Mouse (Mus musculus) heart, postnatal 0 days (tissue): ENCODE results near the gene Tenm3. TPM values are rescaled to one million over a fixed set of nuclear protein-coding genes. Genes with fewer than 3 reads are reported as not detected.

ENCODE experiments used
- ATAC-seq: fragments of 200-750 bp; cut with Nextera tagmentation; 2 replicates; pipeline ENCODE4 v1.8.0; 2017; ENCODE audit warnings: low read depth, moderate number of reproducible peaks, moderate library complexity; ENCODE audit not compliant: insufficient read depth
- DNase-seq: peaks from one replicate; pipeline ENCODE4 v3.0.0-alpha.2; 2016; ENCODE audit warnings: low spot score
- H3K27ac ChIP-seq: fragments of 300-500 bp; sonication (generic); 2 replicates; pipeline ENCODE4 v1.5.1; 2014; ENCODE audit warnings: low read depth, mild to moderate bottlenecking
- H3K27me3 ChIP-seq: fragments of 300-500 bp; sonication (generic); 2 replicates; pipeline ENCODE4 v1.6.1; 2014; ENCODE audit warnings: low read length, mixed read lengths; ENCODE audit not compliant: control insufficient read depth, insufficient read depth
- H3K36me3 ChIP-seq: fragments of 300-500 bp; sonication (generic); replicated peaks from 2 replicates; pipeline ENCODE4 v1.6.1; 2014; ENCODE audit warnings: low read length, mixed read lengths; ENCODE audit not compliant: control insufficient read depth, insufficient read depth
- H3K4me1 ChIP-seq: fragments of 300-500 bp; sonication (generic); 2 replicates; pipeline ENCODE4 v1.6.1; 2014; ENCODE audit warnings: antibody characterized with exemption; ENCODE audit not compliant: control insufficient read depth, insufficient read depth
- H3K4me2 ChIP-seq: fragments of 300-500 bp; sonication (generic); 2 replicates; pipeline ENCODE4 v1.6.1; 2014; ENCODE audit warnings: low read depth, mild to moderate bottlenecking, low read length, moderate library complexity
- H3K4me3 ChIP-seq: fragments of 300-500 bp; sonication (generic); 2 replicates; pipeline ENCODE4 v1.5.1; 2014; ENCODE audit warnings: low read depth, low read length
- H3K9ac ChIP-seq: fragments of 300-500 bp; sonication (generic); replicated peaks from 2 replicates; pipeline ENCODE4 v1.6.1; 2014; ENCODE audit warnings: low read depth, low read length, mixed read lengths
- H3K9me3 ChIP-seq: fragments of 300-500 bp; sonication (generic); replicated peaks from 2 replicates; pipeline ENCODE4 v1.6.1; 2016; ENCODE audit warnings: low read length; ENCODE audit not compliant: control insufficient read depth
- CTCF ChIP-seq: IDR thresholded peaks from 2 replicates; pipeline ENCODE4 v1.5.1; 2016; ENCODE audit warnings: antibody characterized with exemption, control low read depth, low read depth
- EP300 ChIP-seq: IDR thresholded peaks from 2 replicates; pipeline ENCODE4 v1.6.1; 2016; ENCODE audit warnings: antibody characterized with exemption, low read depth
- WGBS: fragments of 180-500 bp; shearing (Covaris S2); extraction: QIAGEN DNeasy Blood & Tissue Kit; methylation state at CpG from one replicate; pipeline ENCODE4 v1.1.7; 2014; 5-methylcytosine and 5-hydroxymethylcytosine counted together
- polyA plus RNA-seq: library from polyadenylated mRNA; unstranded; fragments of >200 nt; fragmentation: Nextera tagmentation; extraction: Ambion mirVana; gene quantifications from 2 replicates; pipeline ENCODE4 v1.2.1, GENCODE M21; 2015
- total RNA-seq: library from RNA; depleted of rRNA; stranded (reverse); fragments of >200 nt; gene quantifications from 2 replicates; pipeline ENCODE4 v1.2.3, GENCODE M21; 2014; ENCODE audit warnings: low replicate concordance

Tenm3 gene
- total and polyA plus RNA-seq, 2 experiments from 2014 or later, result 1.6 to 17.2 TPM

- 60% methylated on average over 22 of the region's 22 CpGs for WGBS
- no peaks in the 10 kb centered on the region for H3K36me3 ChIP-seq
Observed at GRCm38 (mm10) chr8:48456328-48457124, 387.2 kb downstream of the Tenm3 start.

GRCm38 (mm10) chr8:48451247-48451635 lies 392.5 kb downstream of the Tenm3 start:
- H3K4me3 ChIP-seq, result no peak overlapping the region
- H3K9me3 ChIP-seq, result no peaks in the 10 kb centered on the region
- no peak for ATAC-seq
- no peaks in the 10 kb centered on the region for H3K27me3 ChIP-seq
- 33% methylated on average over 7 of the region's 7 CpGs for WGBS
- H3K9ac ChIP-seq, result no peak overlapping the region
- TF ChIP-seq EP300 (no peak), CTCF (no peak)
- 0 out of 2 replicates have a peak, but pooled peaks cover 4% of the 10 kb centered on the region for H3K4me1 ChIP-seq
- peak overlapping the region; percentile 7; the same call in 1 of the 2 replicates for H3K4me2 ChIP-seq
- no peak for DNase-seq
- no peak overlapping the region for H3K27ac ChIP-seq
- no peaks in the 10 kb centered on the region for H3K36me3 ChIP-seq

More at GRCm38 (mm10) chr8:48456328-48457124, 387.2 kb downstream of the Tenm3 start:
- H3K9ac ChIP-seq, result no peak overlapping the region
- H3K27me3 ChIP-seq, result no peaks in the 10 kb centered on the region
- H3K9me3 ChIP-seq, result no peaks in the 10 kb centered on the region
- no peak overlapping the region for H3K4me3 ChIP-seq
- DNase-seq, result no peak
- no peak overlapping the region for H3K27ac ChIP-seq
- H3K4me2 ChIP-seq, result no peak overlapping the region
- TF ChIP-seq EP300 (no peak), CTCF (no peak)
- no peak for ATAC-seq
- H3K4me1 ChIP-seq, result no peaks in the 10 kb centered on the region

GRCm38 (mm10) chr8:48450397-48451246 lies 393.1 kb downstream of the Tenm3 start:
- 60% methylated on average over 23 of the region's 23 CpGs for WGBS
- no peak for ATAC-seq
- no peak overlapping the region for H3K27ac ChIP-seq
- no peak overlapping the region for H3K4me3 ChIP-seq
- no peaks in the 10 kb centered on the region for H3K9me3 ChIP-seq
- no peak overlapping the region for H3K9ac ChIP-seq
- H3K4me1 ChIP-seq, result 0 out of 2 replicates have a peak, but pooled peaks cover 4% of the 10 kb centered on the region
- no peaks in the 10 kb centered on the region for H3K36me3 ChIP-seq
- DNase-seq, result no peak
- peak overlapping the region; percentile 7; the same call in 1 of the 2 replicates for H3K4me2 ChIP-seq
- TF ChIP-seq EP300 (no peak), CTCF (no peak)
- no peaks in the 10 kb centered on the region for H3K27me3 ChIP-seq

GRCm38 (mm10) chr8:48449625-48450024 lies 394.1 kb downstream of the Tenm3 start:
- no peak for ATAC-seq
- no peak overlapping the region for H3K4me2 ChIP-seq
- H3K9ac ChIP-seq, result no peak overlapping the region
- no peak overlapping the region for H3K4me3 ChIP-seq
- no peaks in the 10 kb centered on the region for H3K27me3 ChIP-seq
- H3K27ac ChIP-seq, result no peak overlapping the region
- TF ChIP-seq CTCF (no peak), EP300 (no peak)
- no peak for DNase-seq
- 0 out of 2 replicates have a peak, but pooled peaks cover 4% of the 10 kb centered on the region for H3K4me1 ChIP-seq
- H3K9me3 ChIP-seq, result no peaks in the 10 kb centered on the region
- 17% methylated on average over 3 of the region's 3 CpGs for WGBS
- H3K36me3 ChIP-seq, result no peaks in the 10 kb centered on the region

GRCm38 (mm10) chr8:48445690-48446089 lies 398.1 kb downstream of the Tenm3 start:
- no peak for DNase-seq
- Histone ChIP-seq H3K27me3 (no peaks in the 10 kb centered on the region), H3K4me2 (no peak overlapping the region), H3K4me3 (no peak overlapping the region), H3K27ac (no peak overlapping the region), H3K9me3 (no peaks in the 10 kb centered on the region), H3K36me3 (no peaks in the 10 kb centered on the region), H3K4me1 (0 out of 2 replicates have a peak, but pooled peaks cover 4% of the 10 kb centered on the region), H3K9ac (no peak overlapping the region)
- 88% methylated on average over 4 of the region's 4 CpGs for WGBS
- TF ChIP-seq CTCF (no peak), EP300 (no peak)
- ATAC-seq, result no peak
